Mouse (Mus musculus) olfactory bulb, adult 2 months (tissue): ENCODE data around the gene Ttc16. TPM values are rescaled to one million over a fixed set of nuclear protein-coding genes. Genes with fewer than 3 reads are reported as not detected.

Experiments used
- H3K27ac ChIP-seq: fragments of 200-500 bp; 2 replicates; pipeline ENCODE4 v1.5.1; 2012; ENCODE audit warnings: low read depth, low read length; ENCODE audit not compliant: insufficient read depth
- H3K4me1 ChIP-seq: fragments of 200-500 bp; 2 replicates; pipeline ENCODE4 v1.6.1; 2012; ENCODE audit warnings: low read length; ENCODE audit not compliant: control insufficient read depth, insufficient read depth
- H3K4me3 ChIP-seq: fragments of 200-500 bp; 2 replicates; pipeline ENCODE4 v1.5.1; 2012; ENCODE audit warnings: mild to moderate bottlenecking, low read depth, low read length, moderate library complexity; ENCODE audit not compliant: insufficient read depth
- CTCF ChIP-seq: fragments of 200-500 bp; IDR thresholded peaks from 2 replicates; pipeline ENCODE4 v1.5.1; 2012; ENCODE audit warnings: low read depth, mild to moderate bottlenecking, low read length, moderate library complexity; ENCODE audit not compliant: insufficient read depth
- POLR2A ChIP-seq: fragments of 200-500 bp; IDR thresholded peaks from 2 replicates; pipeline ENCODE4 v1.6.1; 2012; ENCODE audit warnings: mild to moderate bottlenecking, low read depth, low read length, moderate library complexity; ENCODE audit not compliant: insufficient read depth
- WGBS: fragments of 180-500 bp; shearing (Covaris S2); methylation state at CpG from one replicate; pipeline ENCODE4 v1.1.7; 2018; 5-methylcytosine and 5-hydroxymethylcytosine counted together
- polyA plus RNA-seq: library from polyadenylated mRNA; stranded (reverse); fragments of >200 nt; gene quantifications from 2 replicates; pipeline ENCODE4 v1.2.4, GENCODE M21; 2012; ENCODE audit warnings: low replicate concordance; ENCODE audit not compliant: missing spikeins, insufficient read depth, insufficient read length

Gene Ttc16
- polyA plus RNA-seq, 1 experiment: not detected

DNA sequence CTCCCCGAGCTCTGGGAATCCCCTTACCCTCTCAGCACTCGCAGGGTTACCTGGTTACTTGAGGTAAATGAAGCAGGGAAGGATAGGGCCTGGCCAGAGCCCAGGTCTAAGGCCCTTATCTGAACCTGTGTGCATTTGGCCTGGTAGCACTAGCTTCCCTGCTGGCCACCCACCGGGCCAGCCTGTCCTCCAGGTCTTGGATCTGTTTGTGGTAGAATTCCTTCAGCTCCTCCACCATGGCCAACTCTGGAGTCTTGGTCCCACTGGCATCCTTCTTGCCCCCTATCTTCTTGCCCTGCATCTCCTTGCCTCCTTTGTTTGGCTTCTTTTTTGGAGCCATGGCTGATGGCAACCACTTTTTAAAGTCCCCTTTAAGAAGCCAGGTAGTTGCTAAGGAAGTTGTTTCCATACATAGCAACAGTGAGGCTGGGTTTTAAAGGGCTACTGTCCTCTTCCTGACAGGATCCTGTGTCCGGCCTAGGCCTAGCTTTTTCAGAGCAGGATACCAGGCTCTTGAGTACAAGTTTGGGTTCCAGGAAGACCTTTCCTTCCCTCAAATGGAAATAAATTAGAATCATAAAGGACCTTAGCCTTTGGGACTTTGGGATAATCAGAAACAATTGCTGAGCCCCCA is 8.7 kb upstream of the Ttc16 start, which contains the start of gene Cfap157:
Gene Cfap157 (minus strand): TSS at position 381 of the 634 bp plus-strand sequence.
- Histone ChIP-seq H3K4me3 (no peak within 1 kb of the TSS), H3K4me1 (peaks cover 16% of the 10 kb centered on the region), H3K27ac (no peak within 1 kb of the TSS)
- 66% methylated on average over 4 of the region's 4 CpGs for WGBS
- TF ChIP-seq CTCF (no peak), POLR2A (no peak)

GRCm38 (mm10) chr2:32781710-32782109 is 6.3 kb upstream of the Ttc16 start:
- Histone ChIP-seq H3K4me1 (peaks cover 17% of the 10 kb centered on the region), H3K4me3 (no peak overlapping the region), H3K27ac (no peak overlapping the region)
- 83% methylated on average over 6 of the region's 6 CpGs for WGBS
- no peak for TF ChIP-seq POLR2A
- no peak for TF ChIP-seq CTCF

- H3K4me3 ChIP-seq: no peak overlapping the region
- H3K27ac ChIP-seq: no peak overlapping the region
- TF ChIP-seq CTCF: no peak
- no peak for TF ChIP-seq POLR2A
- WGBS: 94% methylated on average over 6 of the region's 6 CpGs
- peaks cover 23% of the 10 kb centered on the region for H3K4me1 ChIP-seq
Observed at GRCm38 (mm10) chr2:32779714-32780113, 4.3 kb upstream of the Ttc16 start.

GRCm38 (mm10) chr2:32779131-32779530 is 3.7 kb upstream of the Ttc16 start:
- 14% methylated on average over 8 of the region's 8 CpGs for WGBS
- H3K4me3 ChIP-seq: no peak overlapping the region
- H3K27ac ChIP-seq: no peak overlapping the region
- TF ChIP-seq POLR2A (no peak), CTCF (peak; percentile 68)
- H3K4me1 ChIP-seq: peaks cover 23% of the 10 kb centered on the region

- no peak overlapping the region for H3K4me3 ChIP-seq
- H3K4me1 ChIP-seq: peaks cover 19% of the 10 kb centered on the region
- TF ChIP-seq POLR2A (no peak), CTCF (no peak)
- H3K27ac ChIP-seq: no peak overlapping the region
- WGBS: 93% methylated on average over 6 of the region's 6 CpGs
Observed at GRCm38 (mm10) chr2:32778081-32778480, 2.6 kb upstream of the Ttc16 start.

DNA sequence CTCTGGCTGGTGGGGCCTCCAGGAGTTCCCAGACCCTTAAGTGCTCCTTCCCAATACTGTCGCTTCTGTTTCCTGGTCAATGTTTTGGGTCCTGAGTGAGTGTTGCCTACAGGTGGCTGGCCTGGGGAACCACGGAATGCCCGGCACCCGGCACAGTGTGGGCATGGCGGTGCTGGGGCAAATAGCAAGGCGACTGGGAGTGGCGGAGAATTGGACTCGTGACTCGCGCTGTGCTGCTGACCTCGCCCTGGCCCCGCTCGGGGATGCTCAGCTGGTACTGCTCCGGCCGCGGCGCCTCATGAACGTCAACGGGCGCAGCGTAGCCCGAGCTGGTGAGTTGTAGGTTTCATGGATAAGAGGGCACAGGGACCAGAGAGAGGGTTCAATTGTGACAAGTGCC is 759 bp upstream of the Ttc16 start:
- H3K4me1 ChIP-seq: peaks cover 19% of the 10 kb centered on the region
- H3K27ac ChIP-seq: no peak overlapping the region
- WGBS: 18% methylated on average over 22 of the region's 22 CpGs
- peak overlapping the region; percentile 84 for H3K4me3 ChIP-seq
- TF ChIP-seq POLR2A (no peak), CTCF (no peak)

GRCm38 (mm10) chr2:32772626-32773279 is 2.7 kb downstream of the Ttc16 start:
- TF ChIP-seq POLR2A (no peak), CTCF (no peak)
- Histone ChIP-seq H3K4me1 (peaks cover 16% of the 10 kb centered on the region), H3K4me3 (no peak overlapping the region), H3K27ac (no peak overlapping the region)
- WGBS: 89% methylated on average over 8 of the region's 8 CpGs

- no peak overlapping the region for H3K27ac ChIP-seq
- no peak overlapping the region for H3K4me3 ChIP-seq
- 51% methylated on average over 12 of the region's 12 CpGs for WGBS
- H3K4me1 ChIP-seq: peaks cover 16% of the 10 kb centered on the region
- TF ChIP-seq POLR2A (no peak), CTCF (no peak)
Observed at GRCm38 (mm10) chr2:32771886-32772285, 3.5 kb downstream of the Ttc16 start.

DNA sequence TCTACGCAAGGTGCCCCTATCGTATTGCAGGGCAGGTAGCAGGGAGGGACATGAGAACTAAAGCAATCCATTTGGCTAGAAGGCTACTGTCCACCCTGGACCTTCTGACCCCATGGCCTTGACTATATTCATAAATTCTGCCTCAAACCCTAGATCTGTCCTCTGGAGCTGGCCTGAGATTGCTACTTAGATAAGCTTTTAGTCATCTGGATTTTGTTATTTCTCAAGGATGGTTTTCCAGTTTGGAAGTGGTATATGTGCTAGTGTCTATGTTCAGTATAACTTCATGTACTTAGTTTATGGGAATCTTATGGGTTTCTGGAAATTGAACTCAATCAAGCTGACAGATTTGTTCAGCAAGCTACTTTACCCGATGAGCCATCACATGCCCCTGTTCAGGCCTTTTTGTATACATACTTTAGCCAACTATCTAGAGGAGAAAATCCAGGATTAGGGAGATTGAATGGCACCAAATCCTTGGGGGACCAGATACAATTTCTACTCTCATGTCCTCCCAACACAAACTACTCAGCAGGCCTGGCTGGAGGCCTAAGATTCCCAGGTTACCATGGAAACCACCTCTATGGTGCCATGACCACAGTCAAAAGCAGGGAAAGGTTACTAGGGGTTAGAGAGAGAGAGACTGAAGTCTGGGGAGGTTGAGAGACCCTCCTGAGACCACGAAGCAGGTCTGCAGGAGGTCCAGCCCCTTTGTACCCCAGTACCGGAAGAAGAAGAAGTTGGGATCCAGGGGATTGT is 5.9 kb downstream of the Ttc16 start:
- TF ChIP-seq CTCF (no peak), POLR2A (no peak)
- 67% methylated on average over 5 of the region's 5 CpGs for WGBS
- H3K4me1 ChIP-seq: peaks cover 3% of the 10 kb centered on the region
- H3K27ac ChIP-seq: no peak overlapping the region
- no peak overlapping the region for H3K4me3 ChIP-seq
